Mouse (Mus musculus): ENCODE results near the gene Mmp11. TPM values are rescaled to one million over a fixed set of nuclear protein-coding genes. Genes with fewer than 3 reads are reported as not detected.

Gene Mmp11
- polyA plus RNA-seq, 2 experiments: 1.1 to 1.5 TPM

DNA sequence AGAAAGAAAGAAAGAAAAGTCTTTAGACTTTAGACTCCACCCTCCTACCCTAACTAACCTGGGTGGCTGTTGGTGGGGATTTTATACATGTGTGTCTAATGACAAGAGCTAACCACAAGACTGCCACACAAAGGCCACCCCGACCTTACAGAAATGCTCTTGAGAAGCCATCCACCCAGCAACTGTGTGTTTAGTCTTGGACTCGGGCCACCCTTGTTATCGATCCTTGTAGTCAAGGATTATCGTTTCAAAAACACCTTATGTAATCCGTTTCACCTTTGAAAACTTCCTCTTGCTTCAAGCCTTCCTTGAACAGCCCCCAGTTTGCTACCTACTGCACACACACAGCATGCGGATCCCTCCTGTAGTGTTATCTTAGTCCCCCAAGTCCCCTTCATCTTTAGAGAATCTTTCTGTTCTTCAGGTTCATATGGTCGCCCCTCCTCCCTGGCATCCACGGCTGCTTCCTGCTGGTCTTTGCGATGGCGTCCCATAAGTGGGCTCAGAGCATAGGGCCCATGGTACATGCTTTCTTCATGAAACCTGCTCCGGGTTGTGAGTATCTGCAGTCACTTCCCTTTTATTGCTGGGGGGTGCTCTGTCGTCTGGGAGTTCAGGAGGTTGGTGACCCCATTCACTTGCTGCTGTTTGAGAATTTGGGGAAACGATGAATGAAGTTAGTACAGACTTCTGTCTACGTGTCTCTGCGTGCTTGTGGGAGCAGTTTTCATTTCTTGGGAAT lies 6.6 kb upstream of the Mmp11 start, which contains the start of gene Vpreb3:
Vpreb3 (plus strand) TSS at position 322 of the 742 bp plus-strand sequence.
- no peak within 1 kb of the TSS for H3K9ac ChIP-seq (replicated peaks)
- TF ChIP-seq CTCF (IDR thresholded peaks at IDR 0.05; ENCODE audit: low read depth) (no peak), EP300 (IDR thresholded peaks at IDR 0.05; ENCODE audit: low read depth) (no peak)
- H3K4me1 ChIP-seq (replicated peaks; ENCODE audit: control insufficient read depth in 2 of 2, insufficient read depth in 2 of 2, low read length in 1 of 2): peaks cover 16 to 24% of the 10 kb centered on the region in 2 experiments
- 56% methylated on average over 15 of the region's 15 CpGs for WGBS (ENCODE audit: insufficient replicate concordance)
- no peaks in the 10 kb centered on the region for H3K27me3 ChIP-seq (ENCODE audit: control insufficient read depth, insufficient read depth, low read length)
- H3K27ac ChIP-seq: no peak within 1 kb of the TSS
- DNase-seq (ENCODE audit: low read depth in 3 of 3, low spot score in 3 of 3): no peak
- H3K9me3 ChIP-seq (ENCODE audit: control insufficient read depth, low read length): no peaks in the 10 kb centered on the region
- H3K4me2 ChIP-seq (ENCODE audit: low read depth): no peak within 1 kb of the TSS
- no peak within 1 kb of the TSS for H3K4me3 ChIP-seq (ENCODE audit: insufficient read depth in 1 of 2, low read depth in 2 of 2, low read length in 2 of 2)
- no peak for ATAC-seq (ENCODE audit: insufficient read depth)
- no peaks in the 10 kb centered on the region for H3K36me3 ChIP-seq (replicated peaks; ENCODE audit: control insufficient read depth, insufficient read depth, low read depth)

DNA sequence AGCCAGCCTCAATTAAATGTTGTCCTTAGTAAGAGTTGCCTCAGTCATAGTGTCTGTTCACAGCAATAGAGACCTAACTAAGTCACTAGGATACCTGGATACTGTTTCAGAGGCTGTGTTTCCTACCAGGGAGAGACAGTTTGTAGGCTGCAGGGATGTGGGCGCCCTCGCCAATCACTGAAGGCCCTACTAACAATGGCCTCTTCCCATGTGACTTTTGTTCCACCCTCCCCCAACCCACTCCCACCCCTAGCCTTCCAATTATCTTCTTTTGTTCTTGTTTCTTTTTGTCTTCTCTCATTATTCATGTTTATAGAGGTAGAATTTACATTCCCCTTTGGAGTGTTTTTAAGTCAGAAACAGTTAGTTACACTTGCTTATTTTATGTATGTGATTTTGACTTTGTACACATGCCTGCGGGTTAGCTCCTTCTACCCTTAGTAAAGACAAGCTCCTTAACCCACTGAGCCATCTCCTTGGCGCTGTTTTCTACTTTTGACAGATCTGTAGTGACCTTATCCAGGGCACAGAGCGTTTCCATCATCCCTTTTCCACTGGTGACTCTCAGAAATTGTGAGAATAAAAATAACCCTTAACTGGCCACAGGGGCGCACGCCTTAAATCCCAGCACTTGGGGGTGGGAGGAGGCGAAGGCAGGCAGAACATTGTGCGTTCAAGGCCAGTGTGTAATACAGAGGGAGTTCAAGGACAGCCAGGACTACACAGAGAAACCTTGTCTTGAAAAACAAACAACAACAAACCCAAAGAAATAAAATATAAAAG lies 4.9 kb upstream of the Mmp11 start:
- Histone ChIP-seq H3K36me3 (replicated peaks; ENCODE audit: control insufficient read depth, insufficient read depth, low read depth) (peaks cover 2% of the 10 kb centered on the region; the same call in 1 of the 2 replicates), H3K9me3 (ENCODE audit: control insufficient read depth, low read length) (no peaks in the 10 kb centered on the region), H3K27me3 (ENCODE audit: control insufficient read depth, insufficient read depth, low read length) (no peaks in the 10 kb centered on the region), H3K27ac (peak overlapping the region; percentile 93), H3K4me3 (ENCODE audit: insufficient read depth in 1 of 2, low read depth in 2 of 2, low read length in 2 of 2) (no peak overlapping the region), H3K9ac (replicated peaks) (no peak overlapping the region), H3K4me2 (ENCODE audit: low read depth) (no peak overlapping the region), H3K4me1 (replicated peaks; ENCODE audit: control insufficient read depth in 2 of 2, insufficient read depth in 2 of 2, low read length in 1 of 2) (peaks cover 32 to 36% of the 10 kb centered on the region in 2 experiments)
- DNase-seq (ENCODE audit: low read depth in 3 of 3, low spot score in 3 of 3) (no peak), ATAC-seq (ENCODE audit: insufficient read depth) (no peak)
- WGBS (ENCODE audit: insufficient replicate concordance): 73% methylated on average over 9 of the region's 9 CpGs
- no peak for TF ChIP-seq EP300 (IDR thresholded peaks at IDR 0.05; ENCODE audit: low read depth)
- TF ChIP-seq CTCF (IDR thresholded peaks at IDR 0.05; ENCODE audit: low read depth): no peak

DNA sequence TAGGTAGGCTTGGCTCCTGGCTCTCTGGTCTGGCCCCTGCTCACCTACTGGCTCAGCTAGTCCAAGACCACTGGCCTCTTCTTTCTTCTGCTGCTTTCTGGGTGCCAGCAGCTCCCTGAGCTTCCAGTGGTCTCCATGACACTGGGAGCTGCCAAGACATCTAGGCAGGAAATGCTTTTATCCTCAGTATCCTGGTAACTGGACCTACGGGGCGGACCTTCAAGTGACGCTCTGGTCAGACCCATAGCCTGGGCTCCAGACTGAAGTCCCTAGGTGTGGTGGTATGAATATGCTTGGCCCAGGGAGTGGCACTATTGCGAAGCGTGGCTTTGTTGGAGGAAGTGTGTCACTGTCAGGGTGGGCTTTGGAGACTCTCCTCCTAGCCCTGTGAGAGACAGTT lies 4.2 kb upstream of the Mmp11 start, which contains the start of gene Gm867:
Gm867 (minus strand) TSS at position 153 of the 400 bp plus-strand sequence.
- Histone ChIP-seq H3K27me3 (ENCODE audit: control insufficient read depth, insufficient read depth, low read length) (no peaks in the 10 kb centered on the region), H3K4me1 (replicated peaks; ENCODE audit: control insufficient read depth in 2 of 2, insufficient read depth in 2 of 2, low read length in 1 of 2) (peaks cover 32 to 36% of the 10 kb centered on the region in 2 experiments), H3K4me2 (ENCODE audit: low read depth) (peak within 1 kb of the TSS; percentile 98), H3K27ac (peak within 1 kb of the TSS; percentile 93), H3K36me3 (replicated peaks; ENCODE audit: control insufficient read depth, insufficient read depth, low read depth) (peaks cover 2% of the 10 kb centered on the region; the same call in 1 of the 2 replicates), H3K9ac (replicated peaks) (peak within 1 kb of the TSS; percentile 79), H3K9me3 (ENCODE audit: control insufficient read depth, low read length) (no peaks in the 10 kb centered on the region), H3K4me3 (ENCODE audit: insufficient read depth in 1 of 2, low read depth in 2 of 2, low read length in 2 of 2) (peak within 1 kb of the TSS; percentile 80 to 91)
- ATAC-seq (ENCODE audit: insufficient read depth): no peak
- WGBS (ENCODE audit: insufficient replicate concordance): 78% methylated on average over 5 of the region's 5 CpGs
- no peak for DNase-seq (ENCODE audit: low read depth in 3 of 3, low spot score in 3 of 3)
- TF ChIP-seq CTCF (IDR thresholded peaks at IDR 0.05; ENCODE audit: low read depth): 0 out of 2 replicates have a peak, but pooled peaks have one; percentile 3
- TF ChIP-seq EP300 (IDR thresholded peaks at IDR 0.05; ENCODE audit: low read depth): no peak

DNA sequence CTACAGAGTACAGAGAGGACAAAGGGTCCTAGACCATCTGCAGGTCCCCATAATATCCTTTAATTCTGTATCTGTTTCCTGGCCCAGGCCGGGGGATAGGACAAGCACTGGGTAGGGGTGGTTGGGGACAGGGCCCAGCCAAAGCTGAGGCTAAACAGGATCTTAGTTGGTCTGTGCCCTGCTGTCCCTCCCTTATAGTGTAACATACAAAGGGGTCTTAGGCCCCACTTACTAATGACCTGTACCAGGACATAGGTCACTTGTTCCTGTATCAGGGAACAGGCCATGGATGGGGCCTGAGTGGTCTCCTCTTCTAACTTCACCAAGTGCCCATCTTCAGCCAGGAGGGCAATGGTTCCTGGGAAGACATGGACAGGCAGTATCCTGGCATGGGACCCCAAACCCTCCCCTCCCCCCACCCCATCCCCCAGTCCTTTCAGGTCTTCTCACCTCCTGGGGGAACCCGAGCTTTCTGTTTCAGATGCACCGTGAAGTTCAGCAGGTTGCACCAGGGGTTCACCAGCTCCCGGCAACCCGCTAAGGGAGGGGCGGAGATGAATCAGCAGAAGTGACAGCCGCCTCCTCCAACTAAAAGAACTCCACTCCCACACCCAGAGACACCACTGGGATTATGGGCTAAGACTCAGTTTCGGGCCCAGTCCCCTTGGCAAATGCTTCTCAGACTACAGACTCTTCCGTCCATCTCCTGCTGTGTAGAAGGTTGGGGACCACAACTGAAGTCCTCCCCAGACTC lies 3.4 kb upstream of the Mmp11 start:
- peak overlapping the region; percentile 98 for H3K4me2 ChIP-seq (ENCODE audit: low read depth)
- H3K27me3 ChIP-seq (ENCODE audit: control insufficient read depth, insufficient read depth, low read length): no peaks in the 10 kb centered on the region
- H3K27ac ChIP-seq: peak overlapping the region; percentile 93
- H3K4me3 ChIP-seq (ENCODE audit: insufficient read depth in 1 of 2, low read depth in 2 of 2, low read length in 2 of 2): peak overlapping the region; percentile 80 to 91
- TF ChIP-seq CTCF (IDR thresholded peaks at IDR 0.05; ENCODE audit: low read depth) (no peak), EP300 (IDR thresholded peaks at IDR 0.05; ENCODE audit: low read depth) (no peak)
- H3K9me3 ChIP-seq (ENCODE audit: control insufficient read depth, low read length): no peaks in the 10 kb centered on the region
- ATAC-seq (ENCODE audit: insufficient read depth) (peak; percentile 74), DNase-seq (ENCODE audit: low read depth in 3 of 3, low spot score in 3 of 3) (peak; percentile 71 to 79 (median 77))
- peaks cover 36 to 44% of the 10 kb centered on the region in 2 experiments for H3K4me1 ChIP-seq (replicated peaks; ENCODE audit: control insufficient read depth in 2 of 2, insufficient read depth in 2 of 2, low read length in 1 of 2)
- peak overlapping the region; percentile 79 for H3K9ac ChIP-seq (replicated peaks)
- H3K36me3 ChIP-seq (replicated peaks; ENCODE audit: control insufficient read depth, insufficient read depth, low read depth): peaks cover 2% of the 10 kb centered on the region; the same call in 1 of the 2 replicates
- 21% methylated on average over 9 of the region's 9 CpGs for WGBS (ENCODE audit: insufficient replicate concordance)
